Mouse (Mus musculus) thymus, adult 2 months (tissue): ENCODE data around the gene Cd164.

Experiments
- CTCF ChIP-seq: fragments of 200-500 bp; IDR thresholded peaks from 2 replicates; pipeline ENCODE4 v1.5.1; 2012; ENCODE audit warnings: mild to moderate bottlenecking, control low read depth, low read length, moderate library complexity, borderline replicate concordance; ENCODE audit not compliant: control insufficient read depth, poor library complexity, insufficient read depth; ENCODE audit errors: extremely low read depth
- POLR2A ChIP-seq: fragments of 200-500 bp; IDR thresholded peaks from 2 replicates; pipeline ENCODE4 v1.6.1; 2012; ENCODE audit warnings: mild to moderate bottlenecking, low read length, control low read depth, moderate library complexity; ENCODE audit not compliant: control insufficient read depth, poor library complexity, insufficient read depth; ENCODE audit errors: extremely low read depth

- no peak for TF ChIP-seq CTCF
- TF ChIP-seq POLR2A, result no peak
These were observed 10.8 kb downstream of the Cd164 start for GRCm38 (mm10) chr10:41529972-41530371.
